8 mouse cellular contexts compared by ENCODE assay signal in genomic region chr5:114690633-114691567, GRCm38 (mm10). TPM values are rescaled to one million over a fixed set of nuclear protein-coding genes. Genes with fewer than 3 reads are reported as not detected.
DNase-seq lines count a peak whose midpoint lies in the region; ATAC-seq lines count a peak whose summit lies in the region.

Gene Gltp (minus strand): TSS chr5:114690984.

- ATAC-seq in inflammation-experienced regulatory T-cells, adult 6 months = peak; percentile 96
- ATAC-seq in megakaryocyte-erythroid progenitor cell, adult 5-6 weeks (replicated peaks; ENCODE audit: low FRiP score, low TSS enrichment, poor library complexity, severe bottlenecking) = peak; percentile 89

- DNase-seq in adipocyte (ENCODE audit: low spot score) = peak; percentile 92
- peak; percentile 94 for DNase-seq in embryo, embryonic 10 days (ENCODE audit: low spot score)
- DNase-seq in gastrocnemius, postnatal 14 days = peak; percentile 93
- peak; percentile 86 to 97 for DNase-seq in left cerebral cortex, postnatal 10 days (ENCODE audit: extremely low spot score in 1 of 2, low spot score in 2 of 2)
- DNase-seq in right cerebral cortex, postnatal 25 days = peak; percentile 96
- peak; percentile 91 to 93 for DNase-seq in urinary bladder, postnatal 4 days (ENCODE audit: low spot score in 2 of 2)

- intact Hi-C loops in gastrocnemius, postnatal 14 days (cut with DNase I; ENCODE audit: low total_unique reads) = no loop called here
- intact Hi-C loops in left cerebral cortex, postnatal 10 days (cut with DNase I) = loop anchor here (5.0 kb wide), 1 partner anchor 54 kb away; no protein-coding TSS in a partner anchor

RNA-seq across cellular contexts. Expression of gene Gltp, which starts in this region (rescaled TPM):
- total RNA-seq in gastrocnemius, postnatal 14 days (2021) = 10 to 100 TPM; 10.8 to 13.5 TPM
- polyA plus RNA-seq in inflammation-experienced regulatory T-cells, adult 6 months (2017; shearing (Covaris generic)) = 100 to 1,000 TPM; 220 to 248 (median 235) TPM
- total RNA-seq in left cerebral cortex, postnatal 10 days (2021) = 10 to 100 TPM; 20.5 to 23.2 TPM
- 56.0 and 67.5 TPM in 2 replicates for total RNA-seq in megakaryocyte-erythroid progenitor cell, adult 5-6 weeks (2014; fragmentation: Nextera tagmentation)
- total RNA-seq in megakaryocyte-erythroid progenitor cell, adult 5-6 weeks (2017) = 29.3 and 35.2 TPM in 2 replicates

Comparison
In these comparisons a context has a peak if more than half of its experiments do, and no peak if none do; other contexts are left out.
1. Peak in every context shown above with its lines: DNase-seq and ATAC-seq.